Mouse (Mus musculus): Measurements from ENCODE around the gene Ndfip2. TPM values are rescaled to one million over a fixed set of nuclear protein-coding genes. Genes with fewer than 3 reads are reported as not detected.
A peak's percentile ranks its signal among the peaks of the same experiment; 100 is the strongest.

The Ndfip2 gene
- 100 to 1,000 TPM; 113 to 114 TPM for total RNA-seq (2021)

DNA sequence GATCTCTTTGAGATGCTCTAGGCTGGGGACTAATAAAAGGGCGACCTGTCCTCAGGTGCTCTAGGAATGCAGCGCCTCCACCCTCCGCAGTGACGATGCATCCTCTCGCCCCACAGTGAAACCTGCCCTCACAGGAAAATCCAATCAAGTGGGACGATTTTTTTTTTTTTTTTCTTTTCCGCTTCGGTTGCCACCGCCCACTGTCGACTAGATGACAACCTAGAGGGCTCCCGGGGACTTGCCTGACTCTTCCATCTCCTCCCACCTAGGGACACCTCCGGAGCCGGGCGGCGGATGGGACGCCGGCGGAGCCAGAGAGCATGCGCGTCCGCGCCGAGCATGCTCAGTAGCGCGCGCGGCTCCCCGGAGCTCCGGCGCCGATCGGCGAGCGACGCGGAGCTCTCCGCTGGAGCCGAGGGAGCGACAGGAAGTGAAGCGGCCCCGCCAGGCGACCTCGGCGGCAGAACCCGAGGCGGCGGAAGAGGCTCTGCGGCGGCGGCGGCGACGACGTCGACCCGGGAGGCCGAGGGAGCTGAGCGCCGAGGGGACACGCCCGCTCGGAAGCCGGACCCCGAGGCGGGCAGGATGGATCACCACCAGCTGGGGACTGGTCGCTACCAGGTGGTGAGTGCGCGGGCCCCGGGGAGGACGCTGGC is at the start of gene Ndfip2:
Ndfip2 (plus strand) TSS at position 195 of the 656 bp plus-strand sequence.
- DNase-seq (ENCODE audit: low spot score in 2 of 2) = peak; percentile 89 to 94
- intact Hi-C loops (cut with DNase I) = loop anchor here (2.0 to 5.0 kb wide), 3 partner anchors 22 to 82 kb away; partner anchors contain the start of gene Rbm26

DNA sequence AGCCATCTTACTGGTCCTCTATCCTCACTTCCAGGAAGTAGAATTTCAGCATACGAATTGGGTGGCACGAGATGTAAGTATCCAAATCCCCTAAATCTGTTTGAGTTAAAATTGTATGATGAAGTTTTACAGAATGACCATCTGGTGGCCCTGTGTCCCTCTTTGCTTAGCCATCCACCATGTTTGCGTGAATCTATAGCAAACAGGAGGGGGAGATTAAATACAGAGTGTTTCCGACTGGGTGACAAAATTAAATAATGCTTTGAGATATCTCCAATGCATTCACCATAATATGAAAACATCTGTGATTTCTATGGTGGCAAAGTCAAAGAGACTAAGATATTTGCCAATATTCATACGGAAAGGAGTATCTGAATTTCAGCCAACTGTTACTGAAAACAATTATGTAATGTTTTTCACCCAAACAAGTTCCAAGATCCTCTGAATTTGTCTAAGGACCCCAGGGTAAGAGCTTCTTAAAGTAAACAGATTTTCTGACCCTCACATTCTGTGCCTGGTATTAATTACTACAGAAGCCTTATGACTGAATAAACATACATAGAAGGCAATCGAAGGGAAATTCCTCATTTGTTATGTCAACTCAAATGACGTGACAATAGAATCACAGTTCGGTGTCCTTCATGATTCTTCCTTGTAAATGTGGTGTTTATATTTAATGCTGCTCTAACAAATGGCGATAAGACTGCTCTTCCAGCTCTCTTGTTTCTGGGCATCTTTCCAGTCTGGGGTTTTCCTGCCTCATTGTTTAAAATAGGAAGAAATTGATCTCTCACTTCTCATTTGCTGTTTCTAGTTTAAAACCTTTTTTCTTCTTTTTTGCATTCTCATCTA is 38.6 kb upstream of the Ndfip2 start:
- DNase-seq (ENCODE audit: low spot score in 2 of 2) = no peak
- intact Hi-C loops (cut with DNase I) = no loop called here

DNA sequence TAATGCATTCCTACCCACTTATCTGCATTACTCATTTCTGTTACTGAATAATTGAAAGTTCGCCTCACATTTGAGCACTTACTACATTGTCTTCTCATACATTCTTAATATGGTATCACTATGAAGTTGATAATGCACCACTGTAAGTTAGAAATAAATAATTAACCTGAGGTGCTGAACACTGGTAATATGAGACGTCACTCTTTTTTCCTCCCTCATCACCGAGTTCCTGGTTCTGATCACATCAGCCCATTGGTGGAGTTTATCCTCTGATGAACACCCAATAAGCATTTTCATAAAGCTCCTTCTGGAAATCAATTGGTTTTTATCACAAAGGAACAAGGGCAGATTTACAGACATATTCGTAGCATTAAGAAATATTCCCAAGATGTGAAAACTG is 36.1 kb upstream of the Ndfip2 start:
- no peak for DNase-seq (ENCODE audit: low spot score in 2 of 2)
- intact Hi-C loops (cut with DNase I) = no loop called here

DNA sequence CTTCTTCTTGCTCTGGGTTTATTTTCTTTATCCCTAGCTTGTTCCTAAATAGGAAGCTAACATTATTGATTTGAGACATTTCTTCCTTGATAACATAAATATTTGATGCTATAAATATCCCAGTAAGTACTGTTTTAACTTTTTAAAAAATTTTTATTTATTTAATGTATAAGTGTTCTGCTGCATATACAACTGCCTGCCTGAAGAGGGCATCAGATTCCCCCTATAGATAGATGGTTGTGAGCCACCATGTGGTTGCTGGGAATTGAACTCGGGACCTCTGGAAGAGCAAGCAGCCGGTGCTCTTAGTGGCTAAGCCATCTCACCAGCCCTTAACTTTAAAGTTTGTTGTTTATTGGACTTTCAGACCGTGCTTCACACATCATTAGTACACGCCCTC is 32.6 kb upstream of the Ndfip2 start:
- no peak for DNase-seq (ENCODE audit: low spot score in 2 of 2)
- intact Hi-C loops (cut with DNase I) = no loop called here

DNA sequence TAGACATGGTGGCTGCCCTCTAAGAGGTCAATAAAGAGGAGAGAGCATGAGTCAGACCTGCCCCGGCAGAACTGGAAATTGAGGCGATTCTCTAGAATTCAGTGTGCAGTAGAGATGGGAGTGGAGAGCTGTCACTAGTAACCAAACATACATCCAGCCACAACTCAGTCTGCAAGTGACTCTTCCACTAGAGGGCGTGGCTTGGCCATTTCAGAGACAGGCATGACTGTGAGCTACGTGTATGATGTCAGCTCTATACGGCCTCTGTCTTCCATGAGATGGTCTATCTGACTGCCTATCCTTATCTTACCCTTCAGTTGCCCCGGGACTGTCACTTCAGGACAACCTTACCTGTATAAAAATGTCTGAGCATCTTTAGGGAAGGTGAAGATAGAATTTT is 26.0 kb upstream of the Ndfip2 start:
- intact Hi-C loops (cut with DNase I) = loop anchor here (5.0 kb wide), 1 partner anchor 65 kb away; no protein-coding TSS in a partner anchor
- DNase-seq (ENCODE audit: low spot score in 2 of 2) = peak; percentile 7 to 67

DNA sequence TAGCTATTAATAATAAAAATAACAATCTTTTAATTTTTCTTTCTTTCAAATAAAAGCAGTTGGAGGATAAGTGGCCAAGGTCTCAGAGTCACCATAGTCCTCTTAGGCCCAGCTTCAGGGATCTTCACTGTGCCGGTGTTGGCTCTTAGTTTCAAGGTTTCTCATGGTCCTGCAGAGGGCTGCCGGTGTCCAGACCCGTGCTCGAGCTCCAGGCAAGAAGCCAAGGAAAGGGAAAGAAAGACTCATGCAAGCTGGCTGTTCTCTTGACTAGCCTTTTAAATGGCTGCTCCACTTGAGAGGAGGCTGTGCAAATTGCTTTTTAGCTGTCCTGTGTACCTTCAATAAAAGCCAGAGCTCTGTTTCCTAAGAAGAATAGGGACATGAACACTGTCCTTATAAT is 21.8 kb upstream of the Ndfip2 start:
- intact Hi-C loops (cut with DNase I) = no loop called here
- no peak for DNase-seq (ENCODE audit: low spot score in 2 of 2)

DNA sequence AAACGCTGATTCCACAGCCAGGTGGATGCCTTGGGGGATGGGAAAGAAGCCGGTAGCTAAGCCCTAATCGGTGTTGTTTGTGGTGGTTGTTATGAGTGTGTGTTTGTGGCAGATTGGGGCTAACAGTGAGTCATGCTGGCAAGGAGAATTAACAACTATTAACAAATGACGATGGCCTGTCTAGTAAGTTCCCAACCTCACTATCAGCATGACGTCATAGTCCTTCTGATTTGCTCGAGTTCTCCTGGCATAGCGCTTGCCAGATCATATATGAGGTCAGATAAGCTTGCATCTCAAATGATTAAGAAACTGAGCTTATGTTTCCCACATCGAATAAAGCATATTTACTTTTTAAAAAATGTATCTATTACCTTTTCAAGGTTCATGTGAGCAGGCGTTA is 20.6 kb upstream of the Ndfip2 start:
- intact Hi-C loops (cut with DNase I) = no loop called here
- DNase-seq (ENCODE audit: low spot score in 2 of 2) = no peak

DNA sequence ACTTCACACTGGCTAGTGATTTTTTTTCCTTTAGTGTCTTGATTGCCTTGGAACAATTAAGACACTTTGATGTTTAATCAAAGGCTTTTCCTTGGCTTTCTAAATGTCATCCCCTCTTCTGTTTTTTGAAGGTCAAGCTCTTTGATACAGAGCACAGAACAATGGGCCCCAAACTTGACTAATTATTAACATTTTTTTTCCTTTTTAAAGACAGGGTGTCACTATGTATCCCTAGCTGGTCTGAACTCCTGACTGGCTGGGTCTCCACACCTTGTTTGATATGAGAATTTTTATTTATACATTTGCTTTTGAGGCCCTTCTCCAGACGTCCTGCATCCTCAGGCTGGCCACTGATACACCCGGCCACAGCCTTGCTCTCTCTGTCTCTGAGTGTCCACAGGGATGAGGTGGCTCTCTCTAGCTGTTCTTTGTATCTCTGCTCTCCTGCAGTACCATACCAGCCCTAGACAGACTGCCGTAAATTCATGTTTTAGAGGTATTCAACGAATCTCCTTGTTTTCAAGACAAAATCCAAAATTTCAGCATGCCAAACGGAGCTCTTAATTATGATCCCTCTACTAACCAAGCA is 19.8 kb upstream of the Ndfip2 start:
- no peak for DNase-seq (ENCODE audit: low spot score in 2 of 2)
- intact Hi-C loops (cut with DNase I) = no loop called here

DNA sequence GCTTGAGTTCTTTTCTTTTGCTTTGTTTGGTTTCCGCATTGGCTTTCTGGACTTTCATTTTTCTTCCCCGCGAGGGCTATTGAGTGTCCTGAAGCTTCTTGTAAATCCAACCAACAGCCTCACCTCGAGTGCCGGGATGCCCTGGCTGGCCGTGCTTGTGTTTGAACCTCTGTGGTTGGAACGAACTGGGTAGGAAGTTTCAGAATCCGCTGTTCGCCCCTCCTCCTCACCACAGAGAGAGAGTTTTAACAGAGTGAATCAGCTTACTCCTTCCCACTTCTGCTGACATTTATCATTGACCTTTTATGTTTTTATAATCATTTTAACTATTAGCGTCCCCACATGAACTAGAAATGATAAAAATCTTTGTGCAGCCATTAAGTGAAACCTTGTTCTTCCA is 18.3 kb upstream of the Ndfip2 start:
- no peak for DNase-seq (ENCODE audit: low spot score in 2 of 2)
- intact Hi-C loops (cut with DNase I) = no loop called here

DNA sequence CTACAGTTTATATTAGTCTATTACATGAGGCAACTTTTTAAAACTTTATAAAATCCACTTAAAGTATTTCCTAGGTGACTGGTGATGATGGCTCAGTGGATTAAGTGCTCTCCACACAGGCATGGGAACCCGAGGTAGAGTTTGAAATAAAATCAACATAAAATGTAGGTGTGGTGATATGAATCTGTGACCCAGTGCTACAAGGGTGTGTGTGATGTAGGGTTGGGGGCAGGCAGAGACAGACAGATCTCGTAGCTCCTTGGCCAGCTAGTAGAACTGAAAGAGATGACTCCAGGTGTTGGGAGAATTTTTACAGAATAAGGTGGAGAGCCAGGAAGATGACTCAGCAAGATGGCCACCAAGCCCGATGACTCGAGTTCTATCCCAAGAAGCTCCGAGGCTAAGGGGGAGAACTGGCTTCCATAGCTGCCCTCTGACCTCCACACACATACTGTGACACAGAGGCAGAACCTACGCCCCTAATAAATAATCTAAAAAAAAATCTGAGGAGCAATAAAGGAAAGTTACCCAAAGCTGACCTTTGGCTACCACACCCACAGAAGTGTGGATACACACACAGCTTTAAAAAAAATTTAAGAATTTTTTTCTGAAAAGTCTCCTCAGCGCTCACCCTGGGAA is 14.4 kb upstream of the Ndfip2 start:
- intact Hi-C loops (cut with DNase I) = no loop called here
- no peak for DNase-seq (ENCODE audit: low spot score in 2 of 2)

DNA sequence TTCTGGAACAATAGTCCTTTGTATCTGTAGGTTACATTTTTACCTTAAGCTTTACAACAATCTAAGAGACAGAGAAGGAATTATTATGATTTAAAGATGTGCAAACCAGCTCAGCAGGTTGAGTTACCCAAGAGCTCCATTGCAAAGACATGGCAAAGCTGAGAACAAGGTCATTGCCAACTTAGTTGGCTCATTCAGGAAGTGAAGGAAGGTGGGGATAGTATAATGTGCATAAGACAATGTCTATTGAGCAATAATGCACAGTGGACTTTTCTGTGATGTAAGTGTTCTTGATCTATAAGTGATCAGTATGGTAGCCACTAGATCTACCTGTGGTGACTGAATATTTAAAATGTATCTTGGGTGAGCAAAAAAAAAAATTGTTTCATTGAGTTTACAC is 7.3 kb upstream of the Ndfip2 start:
- DNase-seq (ENCODE audit: low spot score in 2 of 2) = no peak
- intact Hi-C loops (cut with DNase I) = no loop called here

DNA sequence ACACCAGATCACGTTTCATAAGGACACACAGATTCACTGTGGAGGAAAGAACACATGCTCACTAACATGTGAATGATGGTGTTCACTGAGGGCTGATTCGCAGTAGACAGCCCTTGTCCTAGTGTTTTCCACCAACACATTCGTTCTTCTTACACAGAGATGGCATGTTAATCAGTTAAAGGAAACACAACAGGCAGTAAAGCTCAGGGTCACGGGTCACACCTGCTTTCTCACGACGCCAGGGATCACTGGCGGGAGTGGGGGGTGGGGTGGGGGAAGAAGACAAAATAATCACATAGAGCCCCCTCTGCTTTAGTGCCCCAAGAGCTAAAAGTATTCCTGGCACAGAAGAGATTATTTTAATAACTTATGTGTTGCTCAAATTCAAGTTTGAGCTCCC is 5.1 kb upstream of the Ndfip2 start:
- no peak for DNase-seq (ENCODE audit: low spot score in 2 of 2)
- intact Hi-C loops (cut with DNase I) = no loop called here

DNA sequence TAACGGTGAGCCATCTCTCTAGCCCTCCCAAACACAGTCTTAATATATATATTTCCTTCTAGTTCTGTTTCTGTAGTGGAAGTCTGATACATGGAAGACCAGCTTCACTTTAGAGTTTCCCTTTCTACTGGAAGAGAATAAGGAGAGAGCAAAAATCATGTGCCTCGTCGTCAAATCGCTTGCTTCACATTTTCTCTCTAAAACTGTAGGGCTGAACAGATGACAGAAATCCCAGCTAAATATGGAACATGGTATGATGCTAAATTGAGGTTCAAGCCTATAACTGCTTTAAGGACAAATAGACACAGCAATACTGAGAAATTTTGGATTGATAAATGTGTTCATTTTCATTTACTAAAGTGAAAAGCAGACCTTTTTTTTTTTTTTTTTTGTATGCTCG is 4.0 kb upstream of the Ndfip2 start:
- peak in 1 of 2 experiments; percentile 70 for DNase-seq (ENCODE audit: low spot score in 2 of 2)
- intact Hi-C loops (cut with DNase I) = no loop called here

DNA sequence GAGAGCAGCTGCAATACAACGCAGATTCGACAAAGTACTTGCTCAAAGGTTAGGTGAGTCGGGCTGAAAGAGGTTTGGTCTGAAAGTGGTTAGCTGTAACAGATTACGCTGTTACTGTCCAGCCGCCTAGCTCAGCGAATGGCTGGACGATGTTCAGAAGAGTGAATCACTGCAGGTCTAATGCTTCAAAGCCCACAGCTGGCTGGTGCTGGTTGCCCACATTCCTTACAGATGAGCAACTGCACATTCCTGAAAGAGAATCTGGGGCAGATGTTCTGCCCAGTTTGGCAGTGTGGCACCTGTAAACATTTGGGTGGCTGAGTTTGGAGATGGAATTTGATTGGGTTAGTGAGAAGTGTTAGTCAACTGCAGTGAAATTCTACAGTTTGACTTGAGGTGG is 2.8 kb upstream of the Ndfip2 start:
- no peak for DNase-seq (ENCODE audit: low spot score in 2 of 2)
- intact Hi-C loops (cut with DNase I) = loop anchor here (5.0 kb wide), 1 partner anchor 37 kb away; no protein-coding TSS in a partner anchor

DNA sequence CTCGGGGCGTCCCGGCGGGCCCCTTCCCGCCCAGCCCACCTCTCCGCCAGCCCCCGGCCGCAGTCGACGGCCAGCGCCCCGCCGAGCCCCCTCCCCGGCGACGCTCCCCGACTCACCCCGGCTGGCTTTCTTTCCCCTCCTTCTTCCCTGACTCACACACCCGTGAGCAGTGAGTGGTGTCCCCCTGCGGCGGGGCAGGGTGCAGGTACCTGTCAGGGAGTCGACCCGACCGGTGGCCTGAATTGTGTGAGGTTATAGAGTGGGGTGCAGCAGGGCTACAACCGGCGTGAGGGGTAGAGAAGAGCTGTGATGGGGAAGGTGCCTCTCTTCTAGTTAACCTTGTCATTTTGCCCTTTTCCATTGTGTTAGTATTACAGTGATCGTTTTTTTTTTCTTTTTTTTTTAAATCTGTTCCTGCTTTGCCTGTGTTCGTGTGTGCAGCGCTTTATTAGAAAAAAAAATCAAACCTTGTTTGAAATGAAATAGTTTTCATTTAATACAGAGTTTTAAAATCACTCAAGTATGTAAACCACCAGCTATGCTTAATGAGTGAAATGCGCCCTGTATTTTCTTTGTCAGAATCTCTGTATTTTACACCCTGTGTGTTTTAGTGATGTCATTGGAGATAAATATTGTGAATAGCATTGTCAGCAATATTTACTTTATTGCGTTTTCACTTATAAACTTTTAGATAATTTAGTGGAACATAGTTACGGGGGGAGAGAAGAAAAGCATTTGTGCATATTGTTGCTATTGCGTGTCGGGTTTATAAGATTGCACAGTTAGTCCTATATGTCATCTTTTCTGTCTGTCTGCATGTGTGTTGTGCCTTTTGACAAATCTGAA is 885 bp downstream of the Ndfip2 start:
- intact Hi-C loops (cut with DNase I) = loop anchor here (2.0 to 5.0 kb wide), 3 partner anchors 22 to 82 kb away; partner anchors contain the start of gene Rbm26
- DNase-seq (ENCODE audit: low spot score in 2 of 2) = no peak

DNA sequence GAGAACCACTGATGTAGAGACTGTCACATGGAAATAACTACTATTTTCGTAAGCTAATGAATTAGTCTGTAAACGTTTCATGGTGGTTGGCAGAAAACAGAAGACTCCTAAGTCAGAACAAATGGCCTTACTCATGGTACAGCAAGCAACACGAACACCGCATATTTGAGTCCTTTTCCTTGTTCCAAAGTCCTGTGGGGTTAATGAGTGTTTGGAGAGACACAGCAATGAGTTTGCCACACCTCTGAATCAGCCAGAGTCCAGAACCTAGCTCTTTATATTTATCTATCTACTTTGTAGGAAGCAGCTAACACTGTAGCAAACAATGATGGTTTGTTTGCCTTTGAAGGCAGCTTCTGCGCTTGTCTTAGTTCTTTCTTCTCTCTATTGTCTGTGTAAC is 4.5 kb downstream of the Ndfip2 start:
- intact Hi-C loops (cut with DNase I) = no loop called here
- no peak for DNase-seq (ENCODE audit: low spot score in 2 of 2)

DNA sequence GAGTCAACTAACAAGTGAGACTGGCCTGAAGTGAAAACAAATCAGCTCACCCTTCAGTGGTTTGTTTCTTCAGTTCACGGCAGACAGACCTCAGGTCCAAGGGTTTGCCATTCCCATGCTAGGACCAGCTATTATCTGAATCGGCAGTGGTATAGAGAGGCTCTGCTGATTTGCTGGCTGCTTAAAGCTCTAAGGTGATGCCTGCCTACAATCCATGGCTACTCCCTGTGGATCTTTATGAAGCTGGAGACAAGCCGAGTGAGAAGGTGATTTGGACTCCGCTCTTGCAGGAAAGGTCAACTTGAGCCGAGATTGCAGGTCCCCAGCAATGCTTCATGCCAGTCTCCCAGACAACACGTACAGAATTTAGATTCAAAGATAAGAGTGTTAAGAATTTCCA is 8.7 kb downstream of the Ndfip2 start:
- intact Hi-C loops (cut with DNase I) = no loop called here
- no peak for DNase-seq (ENCODE audit: low spot score in 2 of 2)

DNA sequence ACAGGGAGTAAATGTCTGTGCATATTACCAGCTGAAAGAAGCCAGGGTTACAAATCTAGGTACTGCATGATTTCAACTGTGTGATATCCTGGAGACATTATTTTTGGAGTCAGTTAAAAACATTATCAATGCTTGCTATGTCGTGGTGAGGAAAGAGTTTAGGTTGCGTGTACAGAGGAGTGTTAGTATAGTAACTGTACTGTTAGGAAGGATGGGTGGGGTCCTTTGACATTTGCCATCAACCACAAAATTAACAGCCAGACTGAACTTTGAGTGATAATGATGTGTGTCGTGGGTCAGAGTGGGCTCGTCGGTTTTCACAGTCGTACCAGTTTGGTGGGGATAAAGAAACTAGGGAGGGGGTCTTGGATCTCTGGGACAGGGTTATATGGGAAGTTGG is 13.7 kb downstream of the Ndfip2 start:
- intact Hi-C loops (cut with DNase I) = no loop called here
- DNase-seq (ENCODE audit: low spot score in 2 of 2) = no peak

DNA sequence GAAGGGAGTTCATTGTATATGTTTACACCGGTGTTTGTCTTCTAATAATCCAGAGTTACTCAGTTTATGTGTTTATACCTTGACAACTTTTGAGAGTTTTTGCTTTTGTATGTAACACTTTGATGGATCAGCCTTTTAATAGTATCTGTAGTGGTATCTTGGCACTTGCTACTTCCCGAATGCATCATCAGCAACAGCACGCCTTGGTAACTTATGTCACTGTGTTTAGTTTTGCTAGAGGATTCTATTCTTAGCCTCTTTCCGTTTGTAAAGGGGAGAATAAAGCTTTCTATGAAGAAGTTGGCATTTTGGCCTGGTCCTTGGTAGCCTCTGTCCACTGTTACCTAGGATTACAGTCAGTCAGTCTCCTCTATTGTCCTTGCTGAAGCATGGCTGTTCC is 14.2 kb downstream of the Ndfip2 start:
- peak in 1 of 2 experiments; percentile 64 for DNase-seq (ENCODE audit: low spot score in 2 of 2)
- intact Hi-C loops (cut with DNase I) = no loop called here

Measured in left cerebral cortex, postnatal 25 days (tissue).